Mouse (Mus musculus) kidney, adult 11 months (tissue): ENCODE measurements around the gene Aup1.
A peak's percentile ranks its signal among the peaks of the same experiment; 100 is the strongest.

Source experiments
- DNase-seq: peaks from one replicate; pipeline ENCODE4 v3.0.0; 2022

Aup1 gene

GRCm38 (mm10) chr6:83070311-83071219, 16.2 kb downstream of the Aup1 start:
- DNase-seq = no peak

GRCm38 (mm10) chr6:83071220-83071619, 16.9 kb downstream of the Aup1 start:
- no peak for DNase-seq

- DNase-seq = no peak
These were observed 20.7 kb downstream of the Aup1 start for GRCm38 (mm10) chr6:83074979-83075378.

GRCm38 (mm10) chr6:83077630-83078323, 23.5 kb downstream of the Aup1 start, which contains the start of gene Pcgf1:
TSS of gene Pcgf1 (plus strand) at chr6:83077869.
- DNase-seq = no peak

DNA sequence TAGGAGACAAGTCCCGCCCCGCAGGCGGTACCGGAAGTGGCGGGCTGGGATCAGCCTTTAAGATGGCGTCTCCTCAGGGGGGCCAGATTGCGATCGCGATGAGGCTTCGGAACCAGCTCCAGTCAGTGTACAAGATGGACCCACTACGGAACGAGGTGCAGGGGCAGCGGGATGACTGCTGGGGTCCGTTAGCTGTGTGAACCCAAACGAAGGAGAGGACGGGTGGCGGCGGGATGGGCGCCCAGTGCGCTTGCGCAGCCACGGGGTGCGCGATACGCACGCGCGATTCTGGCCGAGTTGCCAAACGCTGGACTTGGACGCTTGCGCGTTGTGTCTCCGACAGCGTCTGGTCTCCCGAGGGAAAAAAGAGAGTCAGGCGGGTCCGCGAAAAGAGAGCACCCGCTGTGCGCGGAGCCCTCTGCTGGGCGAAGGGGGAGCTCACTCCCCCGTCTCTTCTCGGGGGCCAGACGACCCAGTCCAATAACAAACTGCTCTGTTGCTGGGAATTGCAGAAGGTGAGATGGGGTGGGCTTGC, 24.1 kb downstream of the Aup1 start:
- peak; percentile 99 for DNase-seq

GRCm38 (mm10) chr6:83080210-83080609, 25.9 kb downstream of the Aup1 start:
- DNase-seq = no peak

DNA sequence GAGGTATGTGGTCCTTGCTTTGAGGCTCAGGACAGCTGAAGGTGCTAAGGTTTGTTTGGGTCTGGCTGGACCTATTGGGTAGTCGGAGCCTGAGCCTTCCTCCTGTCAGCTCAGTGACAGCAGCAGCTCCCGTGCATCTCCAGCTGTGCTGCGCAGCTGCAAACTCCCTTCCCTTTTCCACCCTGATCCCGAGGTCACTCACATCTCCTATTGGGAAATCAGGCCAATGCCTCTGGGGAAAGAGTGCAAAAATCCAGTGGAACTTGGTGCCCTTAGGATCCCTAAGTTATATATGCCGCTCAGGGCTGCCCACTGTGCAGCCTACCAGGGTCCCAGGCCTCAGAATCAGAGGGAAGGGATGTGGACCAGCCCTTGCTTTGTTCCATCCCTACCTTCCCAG, 29.2 kb downstream of the Aup1 start:
- DNase-seq = no peak

DNA sequence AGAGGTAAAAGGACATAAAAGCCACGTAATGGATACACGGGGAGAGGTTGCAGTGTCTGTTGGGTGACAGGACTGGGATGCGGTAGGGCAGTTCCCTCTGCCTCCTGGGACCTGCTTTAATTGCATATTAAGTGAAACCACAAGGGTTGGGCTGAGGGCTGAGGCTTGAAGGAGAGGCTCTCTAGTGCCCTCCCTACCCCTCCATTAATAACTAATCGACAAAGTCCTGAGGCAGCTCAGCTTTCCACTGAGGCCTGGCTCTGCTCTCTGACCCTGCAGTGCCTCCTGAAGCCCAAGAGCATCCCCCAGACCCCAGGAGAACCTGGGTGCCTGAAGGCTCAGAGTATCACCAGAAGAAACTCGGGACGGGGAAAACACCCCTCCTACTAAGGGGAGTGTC, 30.2 kb downstream of the Aup1 start:
- DNase-seq = no peak

GRCm38 (mm10) chr6:83086121-83087035, 32.1 kb downstream of the Aup1 start, which contains the start of gene Lbx2:
TSS of gene Lbx2 (plus strand) at chr6:83086367.
- DNase-seq = no peak

DNA sequence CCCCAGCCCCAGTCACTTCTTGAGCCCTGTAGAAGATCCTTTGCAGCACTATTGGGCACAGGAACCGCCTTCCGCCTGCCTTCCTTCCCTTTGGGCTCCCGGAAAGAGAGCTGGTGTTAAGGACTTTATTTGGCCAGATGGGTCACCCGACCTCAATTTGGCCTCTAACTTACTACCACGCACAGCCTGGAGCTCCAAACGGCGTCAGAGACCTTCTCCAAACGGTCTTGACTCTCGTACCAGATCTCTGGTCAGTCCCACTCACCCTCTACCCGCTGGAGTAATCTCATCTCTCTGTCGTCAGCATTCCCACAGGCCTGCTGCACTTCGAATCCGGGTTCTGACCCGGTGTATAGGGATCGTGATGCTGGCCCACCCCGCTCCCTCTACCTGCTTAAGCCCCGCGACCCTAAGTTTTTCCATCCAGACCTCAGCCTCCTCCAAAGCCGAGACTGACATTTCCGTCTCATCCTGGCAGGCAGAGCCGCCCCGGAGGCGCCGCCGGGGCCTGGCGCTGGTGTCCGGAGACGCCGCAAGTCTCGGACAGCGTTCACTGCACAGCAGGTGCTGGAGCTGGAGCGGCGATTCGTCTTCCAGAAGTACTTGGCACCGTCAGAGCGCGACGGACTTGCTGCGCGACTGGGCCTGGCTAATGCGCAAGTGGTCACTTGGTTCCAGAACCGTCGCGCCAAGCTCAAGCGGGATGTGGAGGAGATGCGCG, 33.0 kb downstream of the Aup1 start:
- no peak for DNase-seq

DNA sequence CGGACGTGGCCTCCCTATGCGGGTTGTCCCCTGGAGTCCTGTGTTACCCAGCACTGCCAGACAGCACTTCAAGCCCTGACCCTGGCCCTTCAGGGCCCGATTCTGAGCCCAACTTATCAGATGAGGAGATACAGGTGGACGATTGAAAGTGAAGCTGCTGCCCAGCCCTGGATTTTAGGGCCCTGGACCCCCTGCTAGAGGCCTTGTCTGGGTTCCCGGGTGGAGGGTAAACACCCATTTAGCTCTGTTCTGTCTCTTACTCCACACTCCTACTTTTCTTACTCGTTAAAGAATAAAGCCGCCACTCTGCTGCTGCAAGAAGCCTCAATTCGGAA, 33.6 kb downstream of the Aup1 start:
- DNase-seq = no peak

DNA sequence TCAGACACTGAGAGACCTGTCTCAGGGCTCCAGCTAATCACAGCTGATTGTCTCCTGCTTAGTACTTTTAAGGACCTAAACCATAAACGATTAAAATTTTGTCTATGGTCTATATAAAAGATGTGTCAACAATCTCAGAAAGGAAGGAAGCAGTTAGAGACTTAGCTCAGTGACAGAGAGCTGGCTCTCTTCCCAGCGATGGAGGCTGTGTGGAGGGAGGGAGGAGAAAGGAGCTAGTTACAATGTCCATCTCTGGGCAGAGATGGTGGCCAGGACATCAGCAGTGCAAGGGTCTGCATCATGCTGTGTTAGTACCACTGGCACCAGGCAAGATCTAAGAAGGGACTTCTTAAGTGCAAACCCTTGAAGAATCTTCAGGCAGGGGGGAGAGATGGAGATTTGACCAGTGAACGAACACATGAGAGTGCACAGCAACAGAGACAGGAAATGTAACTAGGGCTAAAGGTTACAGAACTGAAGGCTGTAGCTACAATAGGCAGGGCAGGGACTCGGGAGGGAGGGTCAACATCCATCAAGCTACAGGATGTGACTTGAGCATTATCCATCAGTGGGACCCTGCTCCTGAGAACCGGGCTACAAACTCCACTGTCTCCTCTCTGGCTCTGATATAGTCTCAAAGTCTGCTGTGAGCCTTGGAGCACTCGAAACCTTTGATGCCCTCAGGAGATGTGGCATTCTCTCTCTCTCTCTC, 38.3 kb downstream of the Aup1 start:
- DNase-seq = no peak

- DNase-seq = no peak
These were observed 41.6 kb downstream of the Aup1 start for GRCm38 (mm10) chr6:83095968-83096367.

DNA sequence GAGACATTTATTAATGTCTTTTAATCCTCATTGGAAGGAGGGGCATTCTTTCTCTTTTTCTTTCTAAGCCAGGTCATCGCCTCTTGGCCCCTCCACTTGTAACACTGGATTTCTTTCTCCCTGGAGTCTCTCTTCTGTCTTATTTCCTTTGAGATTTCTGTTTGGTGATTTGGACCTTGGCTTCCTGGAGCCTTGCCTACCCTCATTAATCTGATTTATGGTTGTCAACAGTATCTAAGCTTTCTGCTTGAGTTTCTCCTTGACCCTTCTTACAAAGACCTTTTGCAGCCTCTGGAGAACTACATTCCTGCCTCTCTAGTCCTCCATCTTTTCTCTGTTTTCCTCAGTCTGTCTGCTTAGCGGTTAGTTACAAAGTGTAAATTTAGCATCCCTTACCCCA, 44.1 kb downstream of the Aup1 start:
- DNase-seq = peak; percentile 70

- DNase-seq = peak; percentile 94
These were observed 47.0 kb downstream of the Aup1 start, which contains the start of the genes Ccdc142 and Gm42688 for GRCm38 (mm10) chr6:83101316-83101687. TSS of gene Ccdc142 (plus strand) at chr6:83101601. TSS of gene Gm42688 (plus strand) at chr6:83101617.

DNA sequence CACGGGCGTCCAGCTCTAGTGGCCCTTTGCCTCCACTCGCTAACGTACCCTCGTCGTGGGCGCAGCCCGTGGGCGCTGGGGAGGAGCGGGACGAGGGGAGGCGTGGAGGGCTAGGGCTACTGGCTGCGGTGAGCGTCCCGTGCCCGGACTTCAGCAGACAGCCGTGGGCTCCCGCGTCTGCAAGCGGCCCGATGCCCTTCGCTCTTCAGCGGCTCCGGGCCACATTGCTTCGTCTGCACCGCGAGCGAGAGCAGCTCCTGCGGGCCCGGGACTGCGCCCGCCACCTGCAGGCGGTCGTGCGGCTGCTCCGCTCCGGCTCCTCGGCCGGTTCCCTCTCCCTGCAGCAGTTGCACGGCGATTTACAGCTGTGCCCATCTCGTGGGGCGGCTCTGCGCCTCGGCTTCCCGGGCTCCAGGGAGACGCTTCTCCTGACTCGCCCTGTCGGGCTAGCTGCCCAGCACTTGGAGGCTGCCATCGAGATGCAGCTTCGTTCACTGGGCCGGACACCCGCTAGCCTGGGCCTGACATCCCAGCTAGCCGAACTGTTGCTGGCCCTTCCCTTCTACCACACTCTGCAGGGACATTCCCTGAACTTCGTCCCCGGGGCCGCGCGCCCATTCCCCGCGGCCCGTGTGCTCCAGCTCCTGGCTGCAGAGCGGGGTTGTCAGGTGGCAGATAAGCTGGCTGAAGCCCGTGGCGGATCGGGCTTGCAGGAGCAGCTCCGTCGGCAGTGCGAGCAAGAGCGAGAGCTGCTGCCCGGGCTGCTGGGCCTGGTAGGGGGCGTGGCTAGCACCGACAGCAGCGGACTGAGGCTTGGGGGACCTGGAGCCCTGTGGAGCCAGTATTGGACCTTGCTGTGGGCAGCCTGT, 47.6 kb downstream of the Aup1 start:
- peak; percentile 58 for DNase-seq

- DNase-seq = peak; percentile 26
These were observed 48.9 kb downstream of the Aup1 start for GRCm38 (mm10) chr6:83103130-83103650.

DNA sequence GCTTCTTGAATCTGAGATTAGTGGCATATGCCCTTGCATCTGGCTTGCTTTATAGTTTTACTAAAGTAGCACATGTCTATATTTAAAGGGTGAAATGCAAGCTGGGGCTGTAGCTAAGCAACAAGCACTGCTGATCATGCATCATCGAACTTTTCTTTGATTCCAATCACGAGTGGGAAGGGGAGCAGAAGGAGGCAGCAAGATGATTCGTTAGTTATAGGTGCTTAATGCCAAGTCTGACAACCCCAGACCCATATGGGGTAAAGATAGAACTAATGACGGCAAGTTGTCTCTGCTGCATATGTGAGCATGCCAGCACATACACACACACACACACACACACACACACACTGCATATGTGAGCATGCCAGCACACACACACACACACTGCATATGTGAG, 49.8 kb downstream of the Aup1 start:
- no peak for DNase-seq
